Mouse (Mus musculus): ENCODE results near the gene Pgs1. TPM values are rescaled to one million over a fixed set of nuclear protein-coding genes. Genes with fewer than 3 reads are reported as not detected.

The Pgs1 gene
- polyA plus RNA-seq, 1 experiment: not detected

- TF ChIP-seq CTCF (IDR thresholded peaks at IDR 0.05; ENCODE audit: insufficient read depth, low read depth, low read length): peak; percentile 26; the same call in 1 of the 2 replicates
- no peak for TF ChIP-seq POLR2A (IDR thresholded peaks at IDR 0.05; ENCODE audit: insufficient read depth, low read depth, low read length)
- Histone ChIP-seq H3K27ac (ENCODE audit: insufficient read depth, low read depth, low read length) (no peak overlapping the region), H3K4me1 (ENCODE audit: control insufficient read depth, insufficient read depth, low read length) (peaks cover 24% of the 10 kb centered on the region), H3K4me3 (ENCODE audit: insufficient read depth, low read depth, low read length) (peak overlapping the region; percentile 24)
- WGBS: 12% methylated on average over 49 of the region's 49 CpGs
Observed at GRCm38 (mm10) chr11:117949392-117950091, 36.5 kb upstream of the Pgs1 start.

GRCm38 (mm10) chr11:117951391-117951790 is 34.7 kb upstream of the Pgs1 start:
- H3K27ac ChIP-seq (ENCODE audit: insufficient read depth, low read depth, low read length): no peak overlapping the region
- WGBS: 95% methylated on average over 6 of the region's 6 CpGs
- TF ChIP-seq POLR2A (IDR thresholded peaks at IDR 0.05; ENCODE audit: insufficient read depth, low read depth, low read length) (no peak), CTCF (IDR thresholded peaks at IDR 0.05; ENCODE audit: insufficient read depth, low read depth, low read length) (no peak)
- H3K4me1 ChIP-seq (ENCODE audit: control insufficient read depth, insufficient read depth, low read length): peaks cover 32% of the 10 kb centered on the region
- H3K4me3 ChIP-seq (ENCODE audit: insufficient read depth, low read depth, low read length): no peak overlapping the region

DNA sequence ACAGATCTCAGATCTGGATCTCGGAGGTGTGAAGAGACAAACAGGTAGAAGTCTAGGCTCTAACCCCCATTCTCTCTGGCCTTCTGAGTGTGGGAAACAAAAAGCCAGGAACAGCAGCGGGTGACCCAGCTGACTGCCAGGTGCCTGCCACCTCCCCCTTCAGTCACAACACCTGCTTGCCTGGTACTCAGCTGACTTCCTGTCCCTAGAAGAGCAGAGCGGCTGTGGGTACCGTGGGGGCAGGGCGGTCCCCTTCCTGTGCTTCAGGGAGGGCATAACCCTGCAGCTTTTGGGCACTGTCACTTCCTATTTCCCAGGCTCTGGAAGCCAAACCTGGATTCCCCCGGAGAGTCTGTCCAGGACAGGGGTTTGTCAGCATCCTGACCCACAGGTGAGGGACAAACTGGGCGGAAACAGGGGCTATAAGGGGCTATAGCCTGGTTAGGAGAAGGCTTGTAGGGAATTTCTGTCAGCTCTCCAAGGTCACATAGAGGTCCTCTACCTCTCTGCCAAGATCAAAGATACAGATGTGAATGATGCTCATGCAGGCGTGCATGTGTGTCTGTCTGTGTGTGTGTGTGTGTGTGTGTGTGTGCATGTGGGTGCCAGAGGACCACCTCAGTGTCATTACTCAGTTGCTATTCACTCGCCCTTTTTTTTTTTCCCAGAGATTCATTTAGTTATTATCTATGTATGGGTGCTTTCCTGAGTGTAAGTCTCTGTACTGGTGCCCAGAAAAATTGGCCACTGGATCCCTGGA is 33.7 kb upstream of the Pgs1 start:
- TF ChIP-seq POLR2A (IDR thresholded peaks at IDR 0.05; ENCODE audit: insufficient read depth, low read depth, low read length) (no peak), CTCF (IDR thresholded peaks at IDR 0.05; ENCODE audit: insufficient read depth, low read depth, low read length) (no peak)
- H3K4me3 ChIP-seq (ENCODE audit: insufficient read depth, low read depth, low read length): no peak overlapping the region
- H3K4me1 ChIP-seq (ENCODE audit: control insufficient read depth, insufficient read depth, low read length): peaks cover 32% of the 10 kb centered on the region
- H3K27ac ChIP-seq (ENCODE audit: insufficient read depth, low read depth, low read length): no peak overlapping the region
- 80% methylated on average over 9 of the region's 9 CpGs for WGBS

- TF ChIP-seq CTCF (IDR thresholded peaks at IDR 0.05; ENCODE audit: insufficient read depth, low read depth, low read length): no peak
- no peak for TF ChIP-seq POLR2A (IDR thresholded peaks at IDR 0.05; ENCODE audit: insufficient read depth, low read depth, low read length)
Observed at GRCm38 (mm10) chr11:117954094-117954493, 32.0 kb upstream of the Pgs1 start.

DNA sequence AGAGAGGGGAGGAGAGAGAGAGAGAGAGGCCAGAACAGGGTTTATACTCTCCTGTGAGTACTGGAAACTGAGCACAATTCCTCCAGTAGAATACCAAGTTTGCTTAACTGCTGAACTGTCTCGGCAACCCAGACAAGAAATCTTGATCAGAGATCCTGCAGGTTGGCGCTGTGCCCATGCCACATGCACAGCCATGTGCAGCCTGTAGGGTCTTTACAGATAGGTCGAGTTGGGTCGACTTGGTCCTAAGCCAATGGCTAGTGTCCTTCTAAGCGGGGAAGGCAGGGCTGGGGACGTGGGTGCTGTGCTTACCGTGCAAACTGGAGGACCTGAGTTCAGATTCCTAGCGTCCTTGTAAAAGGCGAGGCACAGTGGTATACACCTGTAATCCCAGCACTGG is 31.3 kb upstream of the Pgs1 start:
- WGBS: 79% methylated on average over 9 of the region's 9 CpGs
- TF ChIP-seq CTCF (IDR thresholded peaks at IDR 0.05; ENCODE audit: insufficient read depth, low read depth, low read length): no peak
- TF ChIP-seq POLR2A (IDR thresholded peaks at IDR 0.05; ENCODE audit: insufficient read depth, low read depth, low read length): no peak

More at GRCm38 (mm10) chr11:117954094-117954493, 32.0 kb upstream of the Pgs1 start:
- Histone ChIP-seq H3K27ac (ENCODE audit: insufficient read depth, low read depth, low read length) (no peak overlapping the region), H3K4me3 (ENCODE audit: insufficient read depth, low read depth, low read length) (no peak overlapping the region), H3K4me1 (ENCODE audit: control insufficient read depth, insufficient read depth, low read length) (peaks cover 36% of the 10 kb centered on the region)
- 46% methylated on average over 2 of the region's 2 CpGs for WGBS

GRCm38 (mm10) chr11:117955621-117956020 is 30.5 kb upstream of the Pgs1 start:
- H3K27ac ChIP-seq (ENCODE audit: insufficient read depth, low read depth, low read length): no peak overlapping the region
- WGBS: 75% methylated on average over 13 of the region's 13 CpGs
- TF ChIP-seq CTCF (IDR thresholded peaks at IDR 0.05; ENCODE audit: insufficient read depth, low read depth, low read length) (no peak), POLR2A (IDR thresholded peaks at IDR 0.05; ENCODE audit: insufficient read depth, low read depth, low read length) (no peak)
- H3K4me3 ChIP-seq (ENCODE audit: insufficient read depth, low read depth, low read length): no peak overlapping the region
- H3K4me1 ChIP-seq (ENCODE audit: control insufficient read depth, insufficient read depth, low read length): peaks cover 36% of the 10 kb centered on the region

More for the DNA sequence above, 31.3 kb upstream of the Pgs1 start:
- H3K27ac ChIP-seq (ENCODE audit: insufficient read depth, low read depth, low read length): no peak overlapping the region
- peaks cover 34% of the 10 kb centered on the region for H3K4me1 ChIP-seq (ENCODE audit: control insufficient read depth, insufficient read depth, low read length)
- no peak overlapping the region for H3K4me3 ChIP-seq (ENCODE audit: insufficient read depth, low read depth, low read length)

- Histone ChIP-seq H3K27ac (ENCODE audit: insufficient read depth, low read depth, low read length) (no peak overlapping the region), H3K4me1 (ENCODE audit: control insufficient read depth, insufficient read depth, low read length) (peaks cover 41% of the 10 kb centered on the region), H3K4me3 (ENCODE audit: insufficient read depth, low read depth, low read length) (no peak overlapping the region)
- TF ChIP-seq POLR2A (IDR thresholded peaks at IDR 0.05; ENCODE audit: insufficient read depth, low read depth, low read length) (no peak), CTCF (IDR thresholded peaks at IDR 0.05; ENCODE audit: insufficient read depth, low read depth, low read length) (no peak)
- 65% methylated on average over 7 of the region's 7 CpGs for WGBS
Observed at GRCm38 (mm10) chr11:117958197-117958596, 27.9 kb upstream of the Pgs1 start.

DNA sequence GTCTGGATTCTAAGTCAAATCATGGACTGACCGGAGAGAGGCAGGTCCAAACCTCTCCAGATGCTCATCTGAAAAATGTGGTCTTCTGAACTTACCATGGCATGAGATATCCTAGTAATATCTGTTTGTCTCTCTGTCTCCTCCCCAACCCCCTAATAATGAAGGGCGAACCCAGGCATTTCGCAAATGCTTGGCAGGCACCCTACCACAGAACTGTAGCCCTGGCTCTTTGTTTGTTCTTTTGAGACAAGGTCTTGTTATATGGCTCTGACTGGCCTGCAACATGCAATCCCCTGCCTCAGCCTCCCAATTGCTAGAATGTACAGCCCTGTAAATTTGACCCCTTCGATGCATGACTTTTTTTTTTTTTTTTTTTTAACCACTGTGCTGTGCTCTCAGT is 26.9 kb upstream of the Pgs1 start:
- WGBS: 87% methylated on average over 4 of the region's 4 CpGs
- no peak overlapping the region for H3K27ac ChIP-seq (ENCODE audit: insufficient read depth, low read depth, low read length)
- TF ChIP-seq CTCF (IDR thresholded peaks at IDR 0.05; ENCODE audit: insufficient read depth, low read depth, low read length): no peak
- TF ChIP-seq POLR2A (IDR thresholded peaks at IDR 0.05; ENCODE audit: insufficient read depth, low read depth, low read length): no peak
- H3K4me1 ChIP-seq (ENCODE audit: control insufficient read depth, insufficient read depth, low read length): peaks cover 45% of the 10 kb centered on the region
- H3K4me3 ChIP-seq (ENCODE audit: insufficient read depth, low read depth, low read length): no peak overlapping the region

DNA sequence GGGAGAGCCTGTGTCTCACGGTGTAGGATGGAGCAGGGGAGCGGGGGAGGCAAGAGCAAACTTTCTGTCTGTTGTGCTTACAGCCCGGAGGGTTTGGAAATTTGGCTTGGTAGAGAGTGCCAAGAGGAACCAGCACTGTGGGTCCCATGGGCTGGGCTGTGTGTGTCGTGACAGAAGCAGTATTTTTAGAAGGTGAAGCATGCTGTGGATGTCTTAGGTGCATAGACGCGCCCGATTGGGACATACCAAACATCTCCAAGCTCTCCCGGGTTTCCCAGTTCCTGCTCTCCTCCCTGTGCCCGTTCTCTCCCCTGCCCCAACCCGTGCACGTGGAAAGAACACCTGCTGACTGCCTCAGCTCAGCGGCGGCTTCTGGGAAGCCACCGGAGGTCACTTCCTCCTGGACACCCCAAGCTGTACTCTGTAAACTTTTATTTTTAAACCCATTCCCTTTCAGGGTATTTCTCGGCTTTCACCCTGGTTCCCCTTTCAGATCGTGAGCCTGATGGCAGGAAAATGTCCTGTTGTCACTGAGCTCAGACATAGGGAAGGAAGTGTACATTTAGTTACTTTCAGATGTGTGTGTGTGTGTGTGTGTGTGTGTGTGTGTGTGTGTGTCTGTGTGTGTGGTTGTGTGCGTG is 26.2 kb upstream of the Pgs1 start:
- no peak overlapping the region for H3K27ac ChIP-seq (ENCODE audit: insufficient read depth, low read depth, low read length)
- no peak for TF ChIP-seq CTCF (IDR thresholded peaks at IDR 0.05; ENCODE audit: insufficient read depth, low read depth, low read length)
- no peak for TF ChIP-seq POLR2A (IDR thresholded peaks at IDR 0.05; ENCODE audit: insufficient read depth, low read depth, low read length)
- no peak overlapping the region for H3K4me3 ChIP-seq (ENCODE audit: insufficient read depth, low read depth, low read length)
- H3K4me1 ChIP-seq (ENCODE audit: control insufficient read depth, insufficient read depth, low read length): peaks cover 39% of the 10 kb centered on the region
- WGBS: 58% methylated on average over 17 of the region's 17 CpGs

Measured in olfactory bulb, adult 2 months (tissue).